Mouse (Mus musculus) midbrain, embryonic 11.5 days (tissue): ENCODE results near the gene Grm1. TPM values are rescaled to one million over a fixed set of nuclear protein-coding genes. Genes with fewer than 3 reads are reported as not detected.
A peak's percentile ranks its signal among the peaks of the same experiment; 100 is the strongest.

Experiments used
- ATAC-seq: fragments of 200-750 bp; cut with Nextera tagmentation; 2 replicates; pipeline ENCODE4 v1.8.0; 2017; ENCODE audit warnings: moderate TSS enrichment, moderate library complexity; ENCODE audit not compliant: low FRiP score
- DNase-seq: peaks from one replicate; pipeline ENCODE4 v3.0.0; 2015; ENCODE audit warnings: low spot score; ENCODE audit errors: missing footprints
- H3K27ac ChIP-seq: fragments of 300-500 bp; sonication (generic); 2 replicates; pipeline ENCODE4 v1.5.1; 2014; ENCODE audit warnings: low read depth, low read length
- H3K27me3 ChIP-seq: fragments of 300-500 bp; sonication (generic); 2 replicates; pipeline ENCODE4 v1.6.1; 2014; ENCODE audit warnings: mild to moderate bottlenecking, low read length, moderate library complexity, mixed read lengths; ENCODE audit not compliant: control insufficient read depth, insufficient read depth
- H3K36me3 ChIP-seq: fragments of 300-500 bp; sonication (generic); 2 replicates; pipeline ENCODE4 v1.6.1; 2014; ENCODE audit warnings: mild to moderate bottlenecking, low read length, moderate library complexity, mixed read lengths; ENCODE audit not compliant: control insufficient read depth, insufficient read depth
- H3K4me1 ChIP-seq: fragments of 300-500 bp; sonication (generic); 2 replicates; pipeline ENCODE4 v1.6.1; 2014; ENCODE audit warnings: low read length; ENCODE audit not compliant: control insufficient read depth, insufficient read depth
- H3K4me2 ChIP-seq: fragments of 300-500 bp; sonication (generic); 2 replicates; pipeline ENCODE4 v1.6.1; 2014; ENCODE audit warnings: mild to moderate bottlenecking, moderate library complexity
- H3K4me3 ChIP-seq: fragments of 300-500 bp; sonication (generic); 2 replicates; pipeline ENCODE4 v1.5.1; 2014; ENCODE audit warnings: low read depth, low read length
- H3K9ac ChIP-seq: fragments of 300-500 bp; sonication (generic); 2 replicates; pipeline ENCODE4 v1.6.1; 2014; ENCODE audit warnings: low read length
- H3K9me3 ChIP-seq: fragments of 300-500 bp; sonication (generic); 2 replicates; pipeline ENCODE4 v1.6.1; 2016; ENCODE audit warnings: low read length; ENCODE audit not compliant: control insufficient read depth
- WGBS: fragments of 180-500 bp; shearing (Covaris S2); extraction: QIAGEN DNeasy Blood & Tissue Kit; methylation state at CpG from one replicate; pipeline ENCODE4 v1.1.7; 2014; 5-methylcytosine and 5-hydroxymethylcytosine counted together
- polyA plus RNA-seq: library from polyadenylated mRNA; unstranded; fragments of >200 nt; fragmentation: Nextera tagmentation; extraction: Ambion mirVana; gene quantifications from 2 replicates; pipeline ENCODE4 v1.2.1, GENCODE M21; 2014

Grm1 gene
- polyA plus RNA-seq, 1 experiment from 2014 or later = 0.36 TPM

DNA sequence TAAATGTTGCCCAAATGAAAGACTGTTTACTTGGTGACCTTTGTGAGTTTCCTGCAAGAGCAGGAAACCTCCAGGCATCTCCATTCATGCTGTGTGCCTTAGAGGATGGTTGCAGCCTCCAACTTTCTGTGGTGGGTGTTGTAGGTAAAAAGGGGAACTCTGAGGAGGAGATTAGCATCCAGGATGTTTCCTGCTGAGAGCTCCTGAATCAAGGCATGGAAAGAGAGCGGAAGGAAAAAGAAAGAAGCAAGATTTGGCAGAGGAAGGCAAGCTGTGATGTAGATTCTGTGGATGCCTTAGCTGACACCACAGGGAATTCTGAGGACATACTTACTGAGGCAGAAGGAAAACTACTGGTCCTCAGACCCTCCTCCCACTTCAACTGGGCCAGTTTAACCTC lies 85.4 kb downstream of the Grm1 start:
- Histone ChIP-seq H3K36me3 (no peaks in the 10 kb centered on the region), H3K4me3 (no peak overlapping the region), H3K4me2 (no peak overlapping the region), H3K9me3 (no peaks in the 10 kb centered on the region), H3K9ac (no peak overlapping the region), H3K27me3 (no peaks in the 10 kb centered on the region), H3K27ac (no peak overlapping the region), H3K4me1 (no peaks in the 10 kb centered on the region)
- WGBS = 18% methylated on average over 1 of the region's 1 CpGs
- DNase-seq = no peak
- ATAC-seq = no peak

DNA sequence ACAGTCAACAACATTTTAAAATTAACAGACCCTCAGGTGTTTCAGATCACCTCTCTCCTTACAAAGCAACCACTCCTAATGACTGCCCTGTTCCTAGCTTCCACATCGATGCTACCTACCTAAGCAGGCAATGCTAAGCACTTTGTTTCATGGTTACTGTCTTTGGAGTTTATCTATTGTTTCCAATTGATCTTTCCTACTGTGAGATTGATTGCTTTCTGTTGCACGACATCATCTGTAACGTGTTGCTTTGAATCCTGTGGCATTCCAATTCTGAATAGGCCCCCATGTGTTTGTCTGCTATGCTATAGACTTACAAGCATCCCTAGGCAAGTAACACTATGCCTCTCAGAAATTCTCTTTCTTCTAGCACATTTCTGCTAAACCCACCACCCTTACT lies 90.4 kb downstream of the Grm1 start:
- H3K4me3 ChIP-seq = no peak overlapping the region
- no peak for DNase-seq
- ATAC-seq = no peak
- H3K9ac ChIP-seq = no peak overlapping the region
- WGBS = 69% methylated on average over 3 of the region's 3 CpGs
- no peaks in the 10 kb centered on the region for H3K4me1 ChIP-seq
- no peaks in the 10 kb centered on the region for H3K36me3 ChIP-seq
- no peaks in the 10 kb centered on the region for H3K9me3 ChIP-seq
- H3K27me3 ChIP-seq = no peaks in the 10 kb centered on the region
- no peak overlapping the region for H3K4me2 ChIP-seq
- H3K27ac ChIP-seq = no peak overlapping the region

DNA sequence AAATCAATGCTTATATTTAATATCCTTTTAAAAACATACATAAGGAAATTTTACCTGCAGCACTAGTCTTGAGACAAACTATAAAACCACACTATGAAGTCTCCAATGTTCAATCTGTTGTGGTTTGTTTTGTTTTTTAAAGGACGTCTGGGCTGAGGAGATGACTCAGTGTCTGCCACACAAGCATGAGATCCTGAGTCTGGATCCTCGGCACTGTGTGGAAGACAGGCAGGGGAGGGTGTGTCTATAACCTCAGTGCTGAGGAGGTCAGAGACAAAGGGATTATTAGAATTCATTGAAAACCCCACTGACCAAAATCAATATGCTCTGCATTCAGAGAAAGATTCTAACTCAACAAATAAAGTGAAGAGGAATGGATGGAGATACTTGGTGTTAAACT lies 110.8 kb downstream of the Grm1 start:
- DNase-seq = no peak
- H3K27me3 ChIP-seq = no peaks in the 10 kb centered on the region
- H3K4me1 ChIP-seq = no peaks in the 10 kb centered on the region
- no peak overlapping the region for H3K4me3 ChIP-seq
- H3K36me3 ChIP-seq = no peaks in the 10 kb centered on the region
- H3K4me2 ChIP-seq = no peak overlapping the region
- H3K27ac ChIP-seq = no peak overlapping the region
- H3K9me3 ChIP-seq = no peaks in the 10 kb centered on the region
- 58% methylated on average over 2 of the region's 2 CpGs for WGBS
- peak; percentile 63; the same call in 1 of the 2 replicates for ATAC-seq
- H3K9ac ChIP-seq = no peak overlapping the region

DNA sequence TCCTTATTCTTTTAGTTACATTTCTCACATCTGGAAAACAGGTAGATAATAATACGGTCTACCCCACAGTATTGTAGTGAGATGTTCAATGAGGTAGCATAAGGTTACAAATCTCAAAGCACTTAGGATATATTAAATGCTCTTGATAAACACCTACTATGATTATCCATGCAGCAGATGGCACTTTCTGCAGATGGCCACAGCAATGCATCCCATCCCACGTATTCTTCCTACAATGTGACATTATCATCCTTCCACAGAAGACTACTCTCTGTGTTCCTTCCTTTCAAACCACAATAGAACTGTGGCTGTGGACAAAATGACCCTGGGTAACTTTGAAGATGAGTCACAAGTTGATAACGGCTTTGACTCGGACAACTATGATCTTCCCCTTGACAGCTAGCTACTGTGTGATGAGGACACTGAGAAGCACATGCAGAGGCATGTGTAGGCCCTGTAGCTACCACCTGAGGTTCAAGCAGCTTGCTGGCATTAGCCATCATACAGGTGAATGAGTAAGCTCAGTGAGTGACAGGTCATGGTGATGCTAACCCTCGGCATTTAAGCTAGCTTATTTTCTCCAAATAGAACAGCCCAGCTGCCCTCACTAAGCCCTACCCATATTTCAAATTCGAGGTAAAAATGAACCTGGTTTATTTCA lies 117.5 kb downstream of the Grm1 start:
- Histone ChIP-seq H3K4me2 (no peak overlapping the region), H3K4me3 (no peak overlapping the region), H3K4me1 (no peaks in the 10 kb centered on the region), H3K27me3 (no peaks in the 10 kb centered on the region), H3K36me3 (no peaks in the 10 kb centered on the region), H3K27ac (no peak overlapping the region), H3K9me3 (no peaks in the 10 kb centered on the region; the same call in 1 of the 2 replicates), H3K9ac (no peak overlapping the region)
- DNase-seq (peak; percentile 53), ATAC-seq (no peak)
- 83% methylated on average over 6 of the region's 6 CpGs for WGBS

DNA sequence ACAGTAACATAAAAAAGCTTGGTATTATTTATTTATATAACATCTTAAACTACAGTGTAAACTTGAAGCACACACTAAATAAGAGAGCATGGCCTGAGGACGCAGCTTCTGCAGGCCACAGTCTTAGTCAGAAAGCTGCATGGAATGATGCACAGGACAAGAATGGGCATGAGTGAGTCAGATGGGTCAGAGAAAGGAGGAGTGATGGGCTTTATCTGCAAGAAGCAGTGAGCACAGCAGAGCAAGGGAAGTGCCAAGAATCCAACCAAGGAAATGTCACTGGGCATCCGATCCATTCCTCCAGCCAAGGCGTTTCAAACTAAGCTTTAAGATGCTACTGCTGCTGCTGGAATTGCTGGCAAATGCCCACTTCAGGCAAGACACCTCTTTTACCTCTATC lies 131.6 kb downstream of the Grm1 start:
- no peak for DNase-seq
- no peak overlapping the region for H3K4me2 ChIP-seq
- WGBS = 72% methylated on average over 3 of the region's 3 CpGs
- ATAC-seq = no peak
- H3K9ac ChIP-seq = no peak overlapping the region
- H3K4me1 ChIP-seq = no peaks in the 10 kb centered on the region
- H3K4me3 ChIP-seq = no peak overlapping the region
- no peaks in the 10 kb centered on the region for H3K36me3 ChIP-seq
- H3K27ac ChIP-seq = no peak overlapping the region
- H3K27me3 ChIP-seq = no peaks in the 10 kb centered on the region
- H3K9me3 ChIP-seq = no peaks in the 10 kb centered on the region

DNA sequence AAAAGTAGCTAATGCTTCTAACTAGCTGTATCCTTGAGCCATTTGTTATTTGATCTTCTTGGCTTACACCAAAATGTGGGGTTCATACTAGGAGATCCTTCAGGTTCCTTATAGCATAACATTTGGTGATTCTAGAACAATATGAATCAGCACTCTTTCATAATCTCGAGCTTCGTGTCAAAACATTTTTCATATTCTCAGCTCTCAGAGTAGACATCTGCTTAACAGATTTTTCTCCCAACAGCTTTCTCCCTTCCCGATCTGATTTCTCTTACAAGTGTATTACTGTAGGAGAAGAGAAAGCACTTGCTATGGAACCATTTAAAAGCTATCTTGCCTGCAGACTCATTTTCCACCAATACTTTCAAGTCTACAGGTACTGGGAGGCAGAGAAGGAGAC lies 133.0 kb downstream of the Grm1 start:
- Histone ChIP-seq H3K9ac (no peak overlapping the region), H3K4me3 (no peak overlapping the region), H3K4me2 (no peak overlapping the region), H3K9me3 (no peaks in the 10 kb centered on the region), H3K27ac (no peak overlapping the region), H3K4me1 (no peaks in the 10 kb centered on the region), H3K27me3 (no peaks in the 10 kb centered on the region), H3K36me3 (no peaks in the 10 kb centered on the region)
- DNase-seq (no peak), ATAC-seq (no peak)
- 94% methylated on average over 3 of the region's 3 CpGs for WGBS

DNA sequence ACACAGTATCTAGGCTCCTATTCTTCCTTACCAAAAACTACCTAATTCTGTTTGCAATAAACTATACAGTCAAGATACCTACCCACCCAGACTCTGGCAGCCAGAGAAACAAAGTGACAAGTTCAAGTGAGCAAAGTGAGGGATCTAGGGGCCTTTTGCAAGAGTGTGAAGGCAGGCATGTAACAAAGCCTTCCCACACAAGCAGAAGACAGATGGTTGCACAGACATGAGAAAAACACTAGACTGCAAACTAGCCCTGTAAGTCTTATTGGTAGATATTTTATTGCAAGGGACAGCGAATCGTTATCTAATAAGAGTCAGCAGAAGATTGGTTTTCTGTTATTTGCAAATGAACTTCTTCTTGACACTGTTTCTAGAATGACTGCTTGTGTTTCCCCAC lies 134.6 kb downstream of the Grm1 start:
- no peak overlapping the region for H3K4me3 ChIP-seq
- H3K27me3 ChIP-seq = no peaks in the 10 kb centered on the region
- no peak overlapping the region for H3K9ac ChIP-seq
- H3K36me3 ChIP-seq = no peaks in the 10 kb centered on the region
- WGBS = 100% methylated on average over 2 of the region's 2 CpGs
- H3K4me2 ChIP-seq = no peak overlapping the region
- no peaks in the 10 kb centered on the region for H3K9me3 ChIP-seq
- DNase-seq (peak; percentile 19), ATAC-seq (no peak)
- H3K4me1 ChIP-seq = no peaks in the 10 kb centered on the region
- no peak overlapping the region for H3K27ac ChIP-seq

DNA sequence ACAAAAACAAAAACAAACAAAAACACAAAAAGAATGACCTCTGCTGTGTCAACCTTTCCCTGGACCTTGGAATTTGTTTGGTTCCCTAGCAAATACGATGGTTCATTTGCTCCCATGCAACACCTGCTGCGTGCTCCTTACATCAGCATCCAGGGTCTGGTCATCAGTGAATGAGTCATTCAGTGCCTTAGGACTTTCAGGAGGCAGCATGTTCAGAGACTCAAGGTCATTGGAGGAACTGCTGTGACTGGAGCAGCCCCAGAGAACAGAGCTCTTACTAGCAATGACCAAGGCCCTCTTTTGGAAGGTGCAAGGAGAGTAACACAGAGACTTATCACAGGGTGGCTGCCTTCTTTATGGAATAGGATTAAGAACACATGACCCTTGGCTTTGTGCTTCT lies 138.2 kb downstream of the Grm1 start:
- Histone ChIP-seq H3K36me3 (no peaks in the 10 kb centered on the region), H3K4me2 (no peak overlapping the region), H3K9ac (no peak overlapping the region), H3K4me3 (no peak overlapping the region), H3K27ac (no peak overlapping the region), H3K27me3 (no peaks in the 10 kb centered on the region), H3K9me3 (no peaks in the 10 kb centered on the region), H3K4me1 (no peaks in the 10 kb centered on the region)
- 89% methylated on average over 2 of the region's 2 CpGs for WGBS
- no peak for DNase-seq
- no peak for ATAC-seq

DNA sequence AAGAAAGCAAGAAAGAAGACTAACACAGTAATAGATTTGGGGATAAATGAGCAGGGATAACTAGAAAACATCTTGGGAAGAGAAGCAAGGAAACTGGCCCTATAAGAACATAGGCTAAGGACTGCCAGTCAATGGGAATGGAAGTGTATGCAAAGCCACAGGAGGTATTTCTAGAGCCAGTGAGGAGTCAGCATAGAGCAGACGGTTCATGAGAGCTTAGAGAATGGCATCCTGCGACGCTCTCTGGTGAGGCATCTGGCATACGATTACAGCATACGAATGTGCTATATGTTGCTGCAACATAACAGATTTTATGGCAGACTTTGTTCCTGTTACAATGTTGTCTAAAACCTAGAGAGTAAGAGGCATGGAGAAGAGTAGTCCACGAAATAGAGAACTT lies 139.9 kb downstream of the Grm1 start:
- Histone ChIP-seq H3K9ac (no peak overlapping the region), H3K4me3 (no peak overlapping the region), H3K27me3 (no peaks in the 10 kb centered on the region), H3K4me2 (no peak overlapping the region), H3K36me3 (no peaks in the 10 kb centered on the region), H3K9me3 (no peaks in the 10 kb centered on the region), H3K4me1 (no peaks in the 10 kb centered on the region), H3K27ac (no peak overlapping the region)
- 72% methylated on average over 6 of the region's 6 CpGs for WGBS
- DNase-seq = no peak
- no peak for ATAC-seq
